In the genomic region with DNA sequence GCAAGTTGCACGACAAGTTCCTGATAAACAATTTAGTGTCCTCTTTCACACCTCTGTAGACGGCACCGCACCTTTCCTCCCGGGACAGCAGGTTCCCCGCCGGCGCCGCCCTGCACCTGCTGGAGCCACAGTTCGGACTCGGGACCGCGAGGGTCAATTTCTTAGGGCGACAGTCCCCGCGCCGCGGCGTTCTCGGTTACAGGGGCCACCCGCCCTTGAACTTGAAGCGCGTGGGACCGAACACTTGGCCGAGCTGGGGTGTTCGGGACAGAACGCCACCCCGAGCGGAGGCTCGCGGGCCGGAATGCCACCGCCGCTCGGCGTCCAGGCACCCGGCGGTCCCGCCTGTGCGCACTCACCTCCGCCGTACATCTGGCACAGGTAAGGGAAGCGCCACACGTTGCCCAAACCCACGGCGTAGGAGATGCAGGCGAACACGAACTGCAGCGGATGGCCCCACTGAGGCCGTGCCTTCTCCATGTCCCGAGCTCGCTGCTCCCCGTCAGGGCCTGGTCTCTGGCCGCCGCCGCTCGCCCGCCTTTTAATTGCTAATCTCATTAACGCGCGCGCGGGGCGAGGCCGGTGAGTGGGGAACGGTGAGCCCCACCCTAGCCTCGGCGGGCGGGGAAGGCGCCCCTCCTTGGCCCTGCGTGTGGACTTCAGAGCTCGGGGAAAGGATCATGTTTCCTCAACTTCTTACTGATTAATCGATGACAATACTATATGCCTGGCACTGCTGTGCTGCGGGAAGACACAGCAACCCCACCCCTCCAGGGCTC, we compare ENCODE assay signal across 8 mouse cellular contexts. TPM values are rescaled to one million over a fixed set of nuclear protein-coding genes. Genes with fewer than 3 reads are reported as not detected.
DNase-seq lines count a peak whose midpoint lies in the region; ATAC-seq lines count a peak whose summit lies in the region.

Gene Ccr9, plus strand, starts transcription at position 113 of the 779 bp plus-strand sequence.
Gene Slc6a20a, minus strand, starts transcription at position 559 of the 779 bp plus-strand sequence.

- H3K4me3 ChIP-seq in embryonic facial prominence, embryonic 15.5 days (replicated peaks) = peak within 1 kb of the TSS; percentile 43
- H3K4me3 ChIP-seq in intestine, embryonic 15.5 days (replicated peaks) = peak within 1 kb of the TSS; percentile 48
- H3K4me3 ChIP-seq in liver, embryonic 15.5 days (replicated peaks) = peak within 1 kb of the TSS; percentile 75
- H3K4me3 ChIP-seq in neural tube, embryonic 12.5 days = peak within 1 kb of the TSS; percentile 38

- WGBS in embryonic facial prominence, embryonic 15.5 days = under 1% methylated on average over 73 of the region's 73 CpGs
- WGBS in intestine, embryonic 15.5 days = under 1% methylated on average over 73 of the region's 73 CpGs
- under 1% methylated on average over 73 of the region's 73 CpGs for WGBS in liver, embryonic 15.5 days (ENCODE audit: insufficient replicate concordance)
- 1% methylated on average over 73 of the region's 73 CpGs for WGBS in neural tube, embryonic 12.5 days

- H3K27ac ChIP-seq in embryonic facial prominence, embryonic 15.5 days (replicated peaks) = no peak within 1 kb of the TSS
- peak within 1 kb of the TSS; percentile 56; the same call in 1 of the 2 replicates for H3K27ac ChIP-seq in intestine, embryonic 15.5 days
- peak within 1 kb of the TSS; percentile 51 for H3K27ac ChIP-seq in liver, embryonic 15.5 days (replicated peaks)
- no peak within 1 kb of the TSS for H3K27ac ChIP-seq in neural tube, embryonic 12.5 days

- H3K4me1 ChIP-seq in embryonic facial prominence, embryonic 15.5 days = peaks cover 11% of the 10 kb centered on the region
- H3K4me1 ChIP-seq in intestine, embryonic 15.5 days (replicated peaks) = peaks cover 10% of the 10 kb centered on the region
- peaks cover 25% of the 10 kb centered on the region for H3K4me1 ChIP-seq in liver, embryonic 15.5 days (replicated peaks)
- peaks cover 11% of the 10 kb centered on the region for H3K4me1 ChIP-seq in neural tube, embryonic 12.5 days

- H3K9ac ChIP-seq in embryonic facial prominence, embryonic 15.5 days = no peak within 1 kb of the TSS
- H3K9ac ChIP-seq in intestine, embryonic 15.5 days = peak within 1 kb of the TSS; percentile 55
- peak within 1 kb of the TSS; percentile 70 for H3K9ac ChIP-seq in liver, embryonic 15.5 days
- peak within 1 kb of the TSS; percentile 38; the same call in 1 of the 2 replicates for H3K9ac ChIP-seq in neural tube, embryonic 12.5 days

- H3K9me3 ChIP-seq in embryonic facial prominence, embryonic 15.5 days (replicated peaks) = no peaks in the 10 kb centered on the region
- H3K9me3 ChIP-seq in intestine, embryonic 15.5 days = no peaks in the 10 kb centered on the region
- no peaks in the 10 kb centered on the region for H3K9me3 ChIP-seq in liver, embryonic 15.5 days (replicated peaks)
- no peaks in the 10 kb centered on the region for H3K9me3 ChIP-seq in neural tube, embryonic 12.5 days

- ATAC-seq in embryonic facial prominence, embryonic 15.5 days (ENCODE audit: insufficient number of reproducible peaks, low FRiP score, low TSS enrichment, low read depth) = no peak; the same call in 1 of the 2 replicates
- peak; percentile 95 for ATAC-seq in intestine, embryonic 15.5 days
- ATAC-seq in liver, embryonic 15.5 days (ENCODE audit: insufficient read depth) = peak; percentile 96
- peak; percentile 44 for ATAC-seq in neural tube, embryonic 12.5 days (ENCODE audit: low FRiP score, low read depth)

- peak within 1 kb of the TSS; percentile 83 for H3K4me2 ChIP-seq in embryonic facial prominence, embryonic 15.5 days (replicated peaks)
- H3K4me2 ChIP-seq in intestine, embryonic 15.5 days (replicated peaks) = peak within 1 kb of the TSS; percentile 76
- H3K4me2 ChIP-seq in liver, embryonic 15.5 days = peak within 1 kb of the TSS; percentile 91
- peak within 1 kb of the TSS; percentile 76 for H3K4me2 ChIP-seq in neural tube, embryonic 12.5 days (replicated peaks)

- H3K36me3 ChIP-seq in embryonic facial prominence, embryonic 15.5 days = no peaks in the 10 kb centered on the region
- H3K36me3 ChIP-seq in intestine, embryonic 15.5 days = no peaks in the 10 kb centered on the region
- H3K36me3 ChIP-seq in liver, embryonic 15.5 days (replicated peaks) = no peaks in the 10 kb centered on the region
- no peaks in the 10 kb centered on the region for H3K36me3 ChIP-seq in neural tube, embryonic 12.5 days

- H3K27me3 ChIP-seq in embryonic facial prominence, embryonic 15.5 days = peaks cover 64% of the 10 kb centered on the region
- H3K27me3 ChIP-seq in intestine, embryonic 15.5 days (replicated peaks) = peaks cover 13% of the 10 kb centered on the region
- peaks cover 91% of the 10 kb centered on the region for H3K27me3 ChIP-seq in liver, embryonic 15.5 days
- peaks cover 51% of the 10 kb centered on the region for H3K27me3 ChIP-seq in neural tube, embryonic 12.5 days (replicated peaks)

- DNase-seq in urinary bladder, postnatal 14 days (ENCODE audit: low spot score) = peak; percentile 24
- DNase-seq in urinary bladder, adult 2 months (ENCODE audit: low spot score) = no peak
- DNase-seq in ovary, postnatal 10 days (ENCODE audit: low spot score) = no peak
- DNase-seq in frontal cortex, postnatal 36 days (ENCODE audit: low spot score in 2 of 2) = no peak

RNA-seq across cellular contexts. Expression of gene Ccr9, which starts in this region (rescaled TPM):
- 0.12 and 0.14 TPM in 2 replicates for polyA plus RNA-seq in urinary bladder, adult 2 months (2012; rRNA removed)
- 0.13 and 0.17 TPM in 2 replicates for polyA plus RNA-seq in embryonic facial prominence, embryonic 15.5 days (2015; fragmentation: Nextera tagmentation; extraction: Ambion mirVana)
- polyA plus RNA-seq in intestine, embryonic 15.5 days (2015; fragmentation: Nextera tagmentation; extraction: Ambion mirVana) = 0.54 and 0.75 TPM in 2 replicates
- polyA plus RNA-seq in liver, embryonic 15.5 days (2015; fragmentation: Nextera tagmentation; extraction: Ambion mirVana) = 0.16 and 0.26 TPM in 2 replicates
- 0.08 and 0.15 TPM in 2 replicates for polyA plus RNA-seq in neural tube, embryonic 12.5 days (2016; fragmentation: Nextera tagmentation; extraction: Ambion mirVana)

RNA-seq across cellular contexts. Expression of gene Slc6a20a, which starts in this region (rescaled TPM):
- 0.13 and 0.15 TPM in 2 replicates for polyA plus RNA-seq in urinary bladder, adult 2 months (2012; rRNA removed)
- 0.34 and 0.95 TPM in 2 replicates for polyA plus RNA-seq in embryonic facial prominence, embryonic 15.5 days (2015; fragmentation: Nextera tagmentation; extraction: Ambion mirVana)
- polyA plus RNA-seq in intestine, embryonic 15.5 days (2015; fragmentation: Nextera tagmentation; extraction: Ambion mirVana) = 16.8 and 19.8 TPM in 2 replicates
- 3.6 and 3.7 TPM in 2 replicates for polyA plus RNA-seq in liver, embryonic 15.5 days (2015; fragmentation: Nextera tagmentation; extraction: Ambion mirVana)
- 1.2 and 1.3 TPM in 2 replicates for polyA plus RNA-seq in neural tube, embryonic 12.5 days (2016; fragmentation: Nextera tagmentation; extraction: Ambion mirVana)

Comparison
In these comparisons a context has a peak if more than half of its experiments do, and no peak if none do; other contexts are left out.
1. H3K27ac ChIP-seq: peak in intestine, embryonic 15.5 days (single experiment) and liver, embryonic 15.5 days (single experiment); none in embryonic facial prominence, embryonic 15.5 days (single experiment) and neural tube, embryonic 12.5 days (single experiment).
2. Peak in every context shown above with its lines, with median percentiles within 50 percentile points of each other: H3K4me2 ChIP-seq and H3K4me3 ChIP-seq.